ENCODE assay signal across 8 mouse cellular contexts in genomic region chr16:43540108-43540507, GRCm38 (mm10).
A peak's percentile ranks its signal among the peaks of the same experiment; 100 is the strongest.
DNase-seq lines count a peak whose midpoint lies in the region; ATAC-seq lines count a peak whose summit lies in the region.

No protein-coding gene starts in this region.

- no peak overlapping the region for H3K4me3 ChIP-seq in neural tube, embryonic 11.5 days (ENCODE audit: low read depth, low read length)
- no peak overlapping the region for H3K4me3 ChIP-seq in forebrain, embryonic 14.5 days (ENCODE audit: low read depth, low read length)

- H3K9ac ChIP-seq in neural tube, embryonic 11.5 days (ENCODE audit: low read length) = no peak overlapping the region
- H3K9ac ChIP-seq in forebrain, embryonic 14.5 days (ENCODE audit: low read length) = no peak overlapping the region

- no peak for ATAC-seq in neural tube, embryonic 11.5 days (ENCODE audit: insufficient read depth, low FRiP score, low TSS enrichment)
- peak; percentile 88 for ATAC-seq in forebrain, embryonic 14.5 days
- peak; percentile 85; the same call in 1 of the 2 replicates for ATAC-seq in monocyte, adult 5-6 weeks (replicated peaks; ENCODE audit: insufficient number of reproducible peaks, low FRiP score, low TSS enrichment, poor library complexity, severe bottlenecking)

- DNase-seq in cerebellum, postnatal 10 days = peak; percentile 26 to 56
- no peak for DNase-seq in cerebellum, postnatal 36 days
- peak; percentile 49 for DNase-seq in neural tube, embryonic 11.5 days (ENCODE audit: low spot score)
- DNase-seq in neural tube, embryonic 10.5 days (ENCODE audit: extremely low spot score, low spot score) = no peak
- DNase-seq in forebrain, embryonic 14.5 days (ENCODE audit: low spot score) = peak; percentile 88
- no peak for DNase-seq in ovary, adult 18-20 months (ENCODE audit: low spot score)
- DNase-seq in urinary bladder, postnatal 4 days (ENCODE audit: low spot score in 2 of 2) = no peak

- no peak overlapping the region for H3K4me2 ChIP-seq in neural tube, embryonic 11.5 days (ENCODE audit: low read depth)
- no peak overlapping the region for H3K4me2 ChIP-seq in forebrain, embryonic 14.5 days (ENCODE audit: low read length)

- no peaks in the 10 kb centered on the region for H3K27me3 ChIP-seq in neural tube, embryonic 11.5 days (ENCODE audit: control insufficient read depth, insufficient read depth, low read length)
- H3K27me3 ChIP-seq in forebrain, embryonic 14.5 days (replicated peaks; ENCODE audit: control insufficient read depth, insufficient read depth, low read length) = no peaks in the 10 kb centered on the region

- no peak overlapping the region for H3K27ac ChIP-seq in neural tube, embryonic 11.5 days (ENCODE audit: low read depth, low read length)
- H3K27ac ChIP-seq in forebrain, embryonic 14.5 days (ENCODE audit: low read depth, low read length) = no peak overlapping the region; the same call in 1 of the 2 replicates

- H3K9me3 ChIP-seq in neural tube, embryonic 11.5 days (ENCODE audit: control insufficient read depth, low read length) = no peaks in the 10 kb centered on the region
- no peaks in the 10 kb centered on the region for H3K9me3 ChIP-seq in forebrain, embryonic 14.5 days (replicated peaks; ENCODE audit: control insufficient read depth, low read length)

- H3K36me3 ChIP-seq in neural tube, embryonic 11.5 days (ENCODE audit: control insufficient read depth, insufficient read depth, low read length) = no peaks in the 10 kb centered on the region
- 0 out of 2 replicates have a peak, but pooled peaks cover 3% of the 10 kb centered on the region for H3K36me3 ChIP-seq in forebrain, embryonic 14.5 days (ENCODE audit: control insufficient read depth, insufficient read depth, low read length)

- no peaks in the 10 kb centered on the region for H3K4me1 ChIP-seq in neural tube, embryonic 11.5 days (ENCODE audit: control insufficient read depth, insufficient read depth, low read length)
- peaks cover 2% of the 10 kb centered on the region; the same call in 1 of the 2 replicates for H3K4me1 ChIP-seq in forebrain, embryonic 14.5 days (ENCODE audit: control insufficient read depth, insufficient read depth, low read length)

- WGBS in neural tube, embryonic 11.5 days = 32% methylated on average over 3 of the region's 3 CpGs
- WGBS in forebrain, embryonic 14.5 days = 30% methylated on average over 3 of the region's 3 CpGs

Comparison
In these comparisons a context has a peak if more than half of its experiments do, and no peak if none do; other contexts are left out.
1. DNase-seq: peak in cerebellum, postnatal 10 days (2 of 2), neural tube, embryonic 11.5 days (single experiment) and forebrain, embryonic 14.5 days (single experiment); none in cerebellum, postnatal 36 days (0 of 2), neural tube, embryonic 10.5 days (single experiment), ovary, adult 18-20 months (single experiment) and urinary bladder, postnatal 4 days (0 of 2).